Mouse (Mus musculus) myocyte (in vitro differentiated cells): ENCODE measurements around the gene Grtp1.

ENCODE experiments used
- E2F4 ChIP-seq: IDR thresholded peaks from one replicate; pipeline ENCODE4 v1.6.1; 2011; ENCODE audit warnings: mild to moderate bottlenecking, control low read depth, moderate library complexity; ENCODE audit not compliant: insufficient read depth
- POLR2A ChIP-seq: IDR thresholded peaks from one replicate; pipeline ENCODE4 v1.6.1; 2011; ENCODE audit warnings: low read depth, mild to moderate bottlenecking, control low read depth, moderate library complexity; ENCODE audit not compliant: insufficient read length
- POLR2AphosphoS2 ChIP-seq: IDR thresholded peaks from one replicate; pipeline ENCODE4 v1.6.1; 2011; ENCODE audit warnings: low read depth, control low read depth; ENCODE audit not compliant: insufficient read length
- SRF ChIP-seq: IDR thresholded peaks from one replicate; pipeline ENCODE4 v1.6.1; 2011; ENCODE audit warnings: low read depth; ENCODE audit not compliant: control insufficient read depth, insufficient read length
- TCF3 ChIP-seq: IDR thresholded peaks from one replicate; pipeline ENCODE4 v1.6.1; 2011; ENCODE audit warnings: low read depth, control low read depth; ENCODE audit not compliant: insufficient read length
- USF1 ChIP-seq: IDR thresholded peaks from one replicate; pipeline ENCODE4 v1.6.1; 2011; ENCODE audit warnings: low read depth, mild to moderate bottlenecking, control low read depth, moderate library complexity

- no peak for TF ChIP-seq SRF
- no peak for TF ChIP-seq TCF3
- TF ChIP-seq POLR2A: no peak
- TF ChIP-seq POLR2AphosphoS2: no peak
- TF ChIP-seq USF1: no peak
- TF ChIP-seq E2F4: no peak
These were observed 51.1 kb downstream of the Grtp1 start for GRCm38 (mm10) chr8:13149287-13149686.
